Mouse (Mus musculus): ENCODE data around the gene Exoc3l2.

DNA sequence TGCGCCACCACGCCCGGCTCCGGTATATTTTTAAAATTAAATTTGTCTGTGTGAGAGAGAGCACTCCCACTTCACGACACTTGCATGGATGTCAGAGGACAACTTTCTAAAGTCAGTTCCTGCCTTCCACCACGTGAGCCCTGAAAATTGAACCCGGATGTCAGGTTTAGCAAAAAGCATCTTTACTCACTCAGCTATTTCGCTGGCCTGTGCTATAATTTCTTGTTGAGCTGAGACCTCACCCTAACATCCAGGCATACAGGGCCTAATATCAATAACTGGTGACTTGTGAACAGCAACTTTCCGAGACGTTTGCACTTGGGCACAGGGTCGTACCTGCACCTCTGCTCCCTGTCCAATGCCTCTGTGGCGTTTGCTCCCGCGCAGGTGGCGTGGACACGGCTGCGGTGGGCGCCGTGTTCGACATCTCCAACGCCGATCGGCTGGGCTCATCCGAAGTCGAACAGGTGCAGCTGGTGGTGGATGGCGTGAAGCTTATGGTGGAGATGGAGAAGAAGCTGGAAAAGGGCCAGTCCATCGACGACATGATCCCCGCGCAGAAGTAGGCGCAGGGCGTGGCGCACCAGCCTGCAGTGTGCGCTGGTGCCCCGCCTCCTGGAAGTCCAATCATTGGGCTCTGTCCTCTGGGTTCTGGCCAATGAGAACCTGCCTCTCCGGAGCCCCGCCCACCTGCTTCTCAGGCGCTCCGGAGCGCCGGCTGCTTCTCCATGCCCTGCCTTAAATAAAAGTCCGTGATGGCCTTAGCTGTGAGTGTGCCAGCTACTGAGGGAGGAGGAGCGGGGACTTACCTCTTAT, 42.1 kb upstream of the Exoc3l2 start:
- TF ChIP-seq CTCF (conservative IDR thresholded peaks at IDR 0.05; ENCODE audit: low read length) (no peak), POU5F1 (IDR thresholded peaks at IDR 0.05; ENCODE audit: borderline replicate concordance, low read length) (no peak), NANOG (IDR thresholded peaks at IDR 0.05; ENCODE audit: borderline replicate concordance, low read length) (no peak)

Data from E14TG2a.4 (cell line).